Mouse (Mus musculus): ENCODE data around the gene Lztr1. TPM values are rescaled to one million over a fixed set of nuclear protein-coding genes. Genes with fewer than 3 reads are reported as not detected.

Gene Lztr1
- polyA plus RNA-seq, 1 experiment, result 303 TPM

- Histone ChIP-seq H3K4me1 (replicated peaks; ENCODE audit: control insufficient read depth, insufficient read depth, low read length) (peaks cover 7% of the 10 kb centered on the region), H3K27ac (ENCODE audit: control insufficient read depth, insufficient read depth, low read length) (no peak overlapping the region), H3K36me3 (ENCODE audit: control insufficient read depth, insufficient read depth, low read length) (peaks cover 26% of the 10 kb centered on the region), H3K4me3 (ENCODE audit: control insufficient read depth, insufficient read depth, low read length) (no peak overlapping the region), H3K27me3 (ENCODE audit: control insufficient read depth, insufficient read depth, low read length) (no peaks in the 10 kb centered on the region)
- DNase-seq, result no peak
- no peak for TF ChIP-seq CTCF (IDR thresholded peaks at IDR 0.05; ENCODE audit: borderline replicate concordance, control insufficient read depth, extremely low read depth, insufficient read depth, low read length, poor library complexity)
- no peak for TF ChIP-seq POLR2A (IDR thresholded peaks at IDR 0.05; ENCODE audit: control insufficient read depth, extremely low read depth, insufficient read depth, low read length, poor library complexity)
- 96% methylated on average over 4 of the region's 4 CpGs for WGBS
These were observed 2.9 kb downstream of the Lztr1 start for GRCm38 (mm10) chr16:17511431-17511830.

- Histone ChIP-seq H3K4me3 (ENCODE audit: control insufficient read depth, insufficient read depth, low read length) (no peak overlapping the region), H3K27ac (ENCODE audit: control insufficient read depth, insufficient read depth, low read length) (no peak overlapping the region), H3K36me3 (ENCODE audit: control insufficient read depth, insufficient read depth, low read length) (peaks cover 51% of the 10 kb centered on the region), H3K27me3 (ENCODE audit: control insufficient read depth, insufficient read depth, low read length) (no peaks in the 10 kb centered on the region), H3K4me1 (replicated peaks; ENCODE audit: control insufficient read depth, insufficient read depth, low read length) (no peaks in the 10 kb centered on the region)
- no peak for TF ChIP-seq POLR2A (IDR thresholded peaks at IDR 0.05; ENCODE audit: control insufficient read depth, extremely low read depth, insufficient read depth, low read length, poor library complexity)
- no peak for TF ChIP-seq CTCF (IDR thresholded peaks at IDR 0.05; ENCODE audit: borderline replicate concordance, control insufficient read depth, extremely low read depth, insufficient read depth, low read length, poor library complexity)
- DNase-seq, result no peak
- WGBS, result 91% methylated on average over 2 of the region's 2 CpGs
These were observed 10.4 kb downstream of the Lztr1 start for GRCm38 (mm10) chr16:17518910-17519309.

GRCm38 (mm10) chr16:17524156-17524555 lies 15.7 kb downstream of the Lztr1 start:
- TF ChIP-seq POLR2A (IDR thresholded peaks at IDR 0.05; ENCODE audit: control insufficient read depth, extremely low read depth, insufficient read depth, low read length, poor library complexity) (no peak), CTCF (IDR thresholded peaks at IDR 0.05; ENCODE audit: borderline replicate concordance, control insufficient read depth, extremely low read depth, insufficient read depth, low read length, poor library complexity) (no peak)
- Histone ChIP-seq H3K4me3 (ENCODE audit: control insufficient read depth, insufficient read depth, low read length) (no peak overlapping the region), H3K27me3 (ENCODE audit: control insufficient read depth, insufficient read depth, low read length) (no peaks in the 10 kb centered on the region), H3K36me3 (ENCODE audit: control insufficient read depth, insufficient read depth, low read length) (peaks cover 50% of the 10 kb centered on the region), H3K4me1 (replicated peaks; ENCODE audit: control insufficient read depth, insufficient read depth, low read length) (no peaks in the 10 kb centered on the region), H3K27ac (ENCODE audit: control insufficient read depth, insufficient read depth, low read length) (no peak overlapping the region)
- DNase-seq, result no peak
- WGBS, result 96% methylated on average over 11 of the region's 11 CpGs

GRCm38 (mm10) chr16:17525524-17525923 lies 17.0 kb downstream of the Lztr1 start:
- Histone ChIP-seq H3K27ac (ENCODE audit: control insufficient read depth, insufficient read depth, low read length) (no peak overlapping the region), H3K36me3 (ENCODE audit: control insufficient read depth, insufficient read depth, low read length) (peaks cover 44% of the 10 kb centered on the region)

GRCm38 (mm10) chr16:17526223-17526622 lies 17.7 kb downstream of the Lztr1 start:
- H3K4me3 ChIP-seq (ENCODE audit: control insufficient read depth, insufficient read depth, low read length), result no peak overlapping the region
- TF ChIP-seq POLR2A (IDR thresholded peaks at IDR 0.05; ENCODE audit: control insufficient read depth, extremely low read depth, insufficient read depth, low read length, poor library complexity) (no peak), CTCF (IDR thresholded peaks at IDR 0.05; ENCODE audit: borderline replicate concordance, control insufficient read depth, extremely low read depth, insufficient read depth, low read length, poor library complexity) (no peak)
- WGBS, result 98% methylated on average over 6 of the region's 6 CpGs
- H3K4me1 ChIP-seq (replicated peaks; ENCODE audit: control insufficient read depth, insufficient read depth, low read length), result peaks cover 6% of the 10 kb centered on the region
- no peak overlapping the region for H3K27ac ChIP-seq (ENCODE audit: control insufficient read depth, insufficient read depth, low read length)
- no peaks in the 10 kb centered on the region for H3K27me3 ChIP-seq (ENCODE audit: control insufficient read depth, insufficient read depth, low read length)
- no peak for DNase-seq
- H3K36me3 ChIP-seq (ENCODE audit: control insufficient read depth, insufficient read depth, low read length), result peaks cover 37% of the 10 kb centered on the region

More at GRCm38 (mm10) chr16:17525524-17525923, 17.0 kb downstream of the Lztr1 start:
- DNase-seq, result no peak
- TF ChIP-seq CTCF (IDR thresholded peaks at IDR 0.05; ENCODE audit: borderline replicate concordance, control insufficient read depth, extremely low read depth, insufficient read depth, low read length, poor library complexity) (no peak), POLR2A (IDR thresholded peaks at IDR 0.05; ENCODE audit: control insufficient read depth, extremely low read depth, insufficient read depth, low read length, poor library complexity) (no peak)
- Histone ChIP-seq H3K4me1 (replicated peaks; ENCODE audit: control insufficient read depth, insufficient read depth, low read length) (peaks cover 5% of the 10 kb centered on the region), H3K27me3 (ENCODE audit: control insufficient read depth, insufficient read depth, low read length) (no peaks in the 10 kb centered on the region), H3K4me3 (ENCODE audit: control insufficient read depth, insufficient read depth, low read length) (no peak overlapping the region)
- WGBS, result 97% methylated on average over 3 of the region's 3 CpGs

GRCm38 (mm10) chr16:17527606-17528005 lies 19.1 kb downstream of the Lztr1 start:
- no peaks in the 10 kb centered on the region for H3K27me3 ChIP-seq (ENCODE audit: control insufficient read depth, insufficient read depth, low read length)
- no peak overlapping the region for H3K27ac ChIP-seq (ENCODE audit: control insufficient read depth, insufficient read depth, low read length)
- H3K4me1 ChIP-seq (replicated peaks; ENCODE audit: control insufficient read depth, insufficient read depth, low read length), result peaks cover 12% of the 10 kb centered on the region
- peaks cover 34% of the 10 kb centered on the region for H3K36me3 ChIP-seq (ENCODE audit: control insufficient read depth, insufficient read depth, low read length)
- TF ChIP-seq POLR2A (IDR thresholded peaks at IDR 0.05; ENCODE audit: control insufficient read depth, extremely low read depth, insufficient read depth, low read length, poor library complexity), result no peak
- TF ChIP-seq CTCF (IDR thresholded peaks at IDR 0.05; ENCODE audit: borderline replicate concordance, control insufficient read depth, extremely low read depth, insufficient read depth, low read length, poor library complexity), result no peak
- DNase-seq, result no peak
- H3K4me3 ChIP-seq (ENCODE audit: control insufficient read depth, insufficient read depth, low read length), result no peak overlapping the region

GRCm38 (mm10) chr16:17528276-17528675 lies 19.8 kb downstream of the Lztr1 start:
- 96% methylated on average over 13 of the region's 13 CpGs for WGBS
- DNase-seq, result no peak

More at GRCm38 (mm10) chr16:17528276-17528675, 19.8 kb downstream of the Lztr1 start:
- Histone ChIP-seq H3K27me3 (ENCODE audit: control insufficient read depth, insufficient read depth, low read length) (no peaks in the 10 kb centered on the region), H3K4me3 (ENCODE audit: control insufficient read depth, insufficient read depth, low read length) (no peak overlapping the region), H3K36me3 (ENCODE audit: control insufficient read depth, insufficient read depth, low read length) (peaks cover 33% of the 10 kb centered on the region), H3K4me1 (replicated peaks; ENCODE audit: control insufficient read depth, insufficient read depth, low read length) (peaks cover 12% of the 10 kb centered on the region), H3K27ac (ENCODE audit: control insufficient read depth, insufficient read depth, low read length) (no peak overlapping the region)
- TF ChIP-seq POLR2A (IDR thresholded peaks at IDR 0.05; ENCODE audit: control insufficient read depth, extremely low read depth, insufficient read depth, low read length, poor library complexity), result no peak
- no peak for TF ChIP-seq CTCF (IDR thresholded peaks at IDR 0.05; ENCODE audit: borderline replicate concordance, control insufficient read depth, extremely low read depth, insufficient read depth, low read length, poor library complexity)
